Mouse (Mus musculus): ENCODE data around the gene Gm10037.

Gm10037 gene

GRCm38 (mm10) chr13:67876699-67877254 lies 45.9 kb downstream of the Gm10037 start:
- no peak for DNase-seq

- DNase-seq, result no peak
Observed at GRCm38 (mm10) chr13:67883966-67884365, 53.1 kb downstream of the Gm10037 start.

All from kidney, postnatal 10 days (tissue).